Mouse (Mus musculus) liver, adult (tissue): ENCODE measurements around the gene Snn.

Source experiments
- GATA4 ChIP-seq: IDR thresholded peaks from 2 replicates; pipeline ENCODE4 v1.6.1; 2014; ENCODE audit warnings: mild to moderate bottlenecking, low read length; ENCODE audit not compliant: insufficient replicate concordance

Gene Snn

DNA sequence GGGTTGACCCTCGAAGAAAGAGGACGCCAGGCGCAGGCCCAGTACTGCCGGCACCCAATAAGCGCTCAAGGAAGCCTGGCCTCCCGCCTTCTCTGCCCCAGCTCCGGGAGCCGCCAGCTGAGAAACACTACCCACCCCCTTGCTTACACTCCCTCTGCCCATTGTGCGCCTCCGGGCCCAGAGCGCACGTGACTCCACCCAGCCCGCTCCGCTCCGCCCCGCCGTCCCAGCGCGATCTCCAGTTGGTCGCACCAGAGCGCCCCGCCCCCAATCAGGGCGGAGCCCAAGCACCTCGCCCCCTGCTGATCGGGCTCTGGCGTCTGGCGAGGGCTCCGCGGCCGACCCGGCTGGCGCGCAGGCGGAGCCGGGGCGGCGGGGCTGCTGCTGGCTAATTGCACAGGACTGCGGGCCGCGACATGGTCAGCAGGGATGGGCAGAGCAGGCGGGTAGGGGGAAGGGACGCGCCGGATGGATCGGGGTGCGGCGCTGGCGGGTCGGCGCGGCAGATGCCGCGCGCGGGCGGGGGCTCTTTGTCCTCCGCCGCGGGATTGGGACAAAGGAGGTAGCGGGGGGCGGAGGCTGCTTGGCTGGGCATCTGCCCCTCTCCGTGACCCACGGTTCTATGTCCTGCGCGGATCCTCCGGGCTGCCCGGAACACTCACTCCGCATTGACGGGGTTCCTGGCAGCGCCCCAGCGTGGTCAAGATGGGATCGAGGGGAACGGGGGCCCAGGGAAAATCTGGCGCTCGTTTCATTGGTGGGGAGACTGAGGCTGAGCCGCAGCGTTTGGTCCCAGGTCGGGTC is 5.5 kb downstream of the Snn start, which contains the start of gene Litaf:
Gene Litaf (minus strand): TSS at position 129 of the 804 bp plus-strand sequence.
- peak; percentile 54; the same call in 1 of the 2 replicates for TF ChIP-seq GATA4

- TF ChIP-seq GATA4, result no peak
These were observed 6.1 kb downstream of the Snn start for GRCm38 (mm10) chr16:11066833-11067191.

- TF ChIP-seq GATA4, result no peak
These were observed 7.9 kb downstream of the Snn start for GRCm38 (mm10) chr16:11068666-11069065.

GRCm38 (mm10) chr16:11069271-11069670 is 8.5 kb downstream of the Snn start:
- no peak for TF ChIP-seq GATA4

GRCm38 (mm10) chr16:11069710-11070420 is 9.1 kb downstream of the Snn start:
- no peak for TF ChIP-seq GATA4

GRCm38 (mm10) chr16:11071176-11071575 is 10.4 kb downstream of the Snn start:
- no peak for TF ChIP-seq GATA4

- no peak for TF ChIP-seq GATA4
These were observed 11.1 kb downstream of the Snn start for GRCm38 (mm10) chr16:11071887-11072286.

- TF ChIP-seq GATA4, result no peak
These were observed 11.7 kb downstream of the Snn start for GRCm38 (mm10) chr16:11072454-11072853.

- no peak for TF ChIP-seq GATA4
These were observed 12.3 kb downstream of the Snn start for GRCm38 (mm10) chr16:11073060-11073459.

DNA sequence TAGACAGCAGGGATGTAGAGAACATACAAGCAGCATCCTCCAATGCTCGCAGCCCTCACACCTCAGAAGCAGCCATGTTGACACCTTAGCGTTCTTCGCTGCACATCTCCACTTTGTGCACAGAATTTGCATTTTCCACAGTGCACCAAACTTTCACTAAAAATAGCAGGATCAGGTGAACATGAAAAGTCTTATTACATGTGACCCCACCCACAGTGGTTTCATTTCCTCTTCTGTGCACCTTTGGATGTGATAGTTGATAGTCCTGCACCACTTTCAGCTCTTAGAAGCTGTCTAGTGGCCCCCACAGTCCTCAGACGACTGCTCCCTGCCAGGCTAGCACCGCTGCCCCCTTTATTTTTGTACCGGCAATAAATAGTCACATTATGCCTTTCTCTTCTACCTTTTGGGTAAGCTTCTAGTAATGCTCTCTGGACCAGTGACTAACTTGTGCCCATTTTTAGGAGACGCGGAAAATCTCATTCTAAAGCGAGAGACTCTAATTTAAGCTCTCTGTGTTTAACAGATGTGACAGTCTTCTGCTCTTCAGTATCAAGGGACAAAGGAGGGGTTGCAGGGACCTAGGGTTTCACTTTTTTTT is 17.0 kb downstream of the Snn start:
- no peak for TF ChIP-seq GATA4

- peak; percentile 12; the same call in 1 of the 2 replicates for TF ChIP-seq GATA4
These were observed 17.6 kb downstream of the Snn start for GRCm38 (mm10) chr16:11078216-11078869.

DNA sequence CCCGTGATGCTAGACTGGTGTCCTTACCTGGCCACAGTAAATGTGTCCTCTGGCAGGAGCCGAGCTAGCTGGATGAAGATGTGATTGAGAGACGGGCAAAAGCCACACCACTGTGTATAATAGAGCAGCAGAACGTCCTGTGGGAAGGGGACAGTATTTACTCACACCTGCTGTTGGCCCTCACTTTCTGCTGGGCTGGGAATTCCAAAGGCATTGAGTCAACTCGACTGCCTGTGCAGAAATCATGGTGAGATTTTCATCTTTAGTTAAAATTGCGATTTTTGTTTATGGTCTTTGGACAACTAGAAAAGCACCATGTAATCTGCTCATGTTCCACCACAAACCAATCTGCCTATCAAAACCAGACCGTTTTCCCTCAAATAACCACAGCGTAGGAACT is 23.4 kb downstream of the Snn start:
- TF ChIP-seq GATA4, result no peak

DNA sequence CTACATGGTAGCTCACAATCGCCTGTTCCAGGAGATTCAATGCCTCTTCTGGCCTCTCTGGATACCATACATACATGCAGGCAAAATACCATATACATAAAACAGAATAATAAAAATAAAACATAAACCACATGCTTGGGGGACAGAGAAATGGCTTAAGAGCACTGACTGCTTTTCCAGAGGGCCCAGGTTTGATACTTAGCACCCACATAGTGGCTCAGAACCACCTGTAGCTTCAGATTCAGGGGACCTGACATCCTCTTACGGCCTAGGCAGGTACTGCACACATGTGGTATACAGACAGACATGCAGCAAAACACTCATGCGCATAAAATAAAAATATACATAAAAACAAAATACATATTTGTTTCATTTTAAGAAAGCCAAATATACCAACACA is 25.6 kb downstream of the Snn start:
- no peak for TF ChIP-seq GATA4

- no peak for TF ChIP-seq GATA4
These were observed 26.3 kb downstream of the Snn start for GRCm38 (mm10) chr16:11086856-11087588.
